Mouse (Mus musculus) neural tube, embryonic 10.5 days (tissue): ENCODE measurements at regions not wholly inside any gene's neighbourhood (a gene's known extent, or its start where the extent isn't known, plus 50 kb on each side); places are given as distances from the start of the nearest gene placed in this dataset.
"Not testable (repeated sequence)": the region's sequence is repeated elsewhere in the genome, so short reads cannot be mapped to it uniquely, and the experiment has no call there.

Experiments used
- DNase-seq: peaks from one replicate; pipeline ENCODE4 v3.0.0-alpha.2; 2017; ENCODE audit warnings: low spot score; ENCODE audit errors: extremely low spot score

- no peak for DNase-seq
These were observed 74.1 kb upstream of the Speer2 start for GRCm38 (mm10) chr16:69937514-69938194.

GRCm38 (mm10) chr16:69943635-69944034, 80.1 kb upstream of the Speer2 start:
- no peak for DNase-seq

- no peak for DNase-seq
These were observed 85.2 kb upstream of the Speer2 start for GRCm38 (mm10) chr16:69948783-69949182.

GRCm38 (mm10) chr16:69949339-69949738, 85.8 kb upstream of the Speer2 start:
- no peak for DNase-seq

GRCm38 (mm10) chr16:69951581-69951980, 88.0 kb upstream of the Speer2 start:
- DNase-seq: no peak

GRCm38 (mm10) chr16:69966561-69966960, 103.0 kb upstream of the Speer2 start:
- DNase-seq: not testable (repeated sequence)

- no peak for DNase-seq
These were observed 116.4 kb upstream of the Speer2 start for GRCm38 (mm10) chr16:69979813-69980527.

- DNase-seq: no peak
These were observed 120.8 kb upstream of the Speer2 start for GRCm38 (mm10) chr16:69984320-69984719.

- DNase-seq: no peak
These were observed 128.4 kb upstream of the Speer2 start for GRCm38 (mm10) chr16:69991907-69992470.

- DNase-seq: no peak
These were observed 129.2 kb upstream of the Speer2 start for GRCm38 (mm10) chr16:69992715-69993114.

GRCm38 (mm10) chr16:70006863-70007262, 143.3 kb upstream of the Speer2 start:
- no peak for DNase-seq

GRCm38 (mm10) chr16:70016980-70017379, 153.4 kb upstream of the Speer2 start:
- no peak for DNase-seq

- no peak for DNase-seq
These were observed 156.0 kb upstream of the Speer2 start for GRCm38 (mm10) chr16:70019564-70019963.

GRCm38 (mm10) chr16:70021436-70021835, 157.9 kb upstream of the Speer2 start:
- no peak for DNase-seq

GRCm38 (mm10) chr16:70028649-70029048, 165.1 kb upstream of the Speer2 start:
- DNase-seq: no peak

GRCm38 (mm10) chr16:70045547-70045946, 182.0 kb upstream of the Speer2 start:
- no peak for DNase-seq

- no peak for DNase-seq
These were observed 182.5 kb upstream of the Speer2 start for GRCm38 (mm10) chr16:70046009-70046408.

- DNase-seq: no peak
These were observed 186.3 kb upstream of the Speer2 start for GRCm38 (mm10) chr16:70049850-70050249.

GRCm38 (mm10) chr16:70071471-70071870, 207.9 kb upstream of the Speer2 start:
- DNase-seq: no peak

GRCm38 (mm10) chr16:70073740-70074139, 210.2 kb upstream of the Speer2 start:
- no peak for DNase-seq

GRCm38 (mm10) chr16:70079497-70079896, 216.0 kb upstream of the Speer2 start:
- no peak for DNase-seq

GRCm38 (mm10) chr16:70091291-70091690, 222.5 kb upstream of the Gbe1 start:
- no peak for DNase-seq

- DNase-seq: no peak
These were observed 221.8 kb upstream of the Gbe1 start for GRCm38 (mm10) chr16:70091963-70092362.
